Mouse (Mus musculus) cerebellum, adult 2 months (tissue): Measurements from ENCODE around the gene Mpp3. TPM values are rescaled to one million over a fixed set of nuclear protein-coding genes. Genes with fewer than 3 reads are reported as not detected.

Experiments used
- DNase-seq, 2 experiments: peaks; one replicate each; pipeline ENCODE4 v3.0.0; 2021
- H3K27ac ChIP-seq: fragments of 200-500 bp; 2 replicates; pipeline ENCODE4 v1.5.1; 2012; ENCODE audit warnings: low read length, control low read depth, inconsistent platforms; ENCODE audit not compliant: insufficient read depth
- H3K27me3 ChIP-seq: fragments of 200-500 bp; 2 replicates; pipeline ENCODE4 v1.6.1; 2012; ENCODE audit warnings: inconsistent platforms, mild to moderate bottlenecking, low read length, moderate library complexity; ENCODE audit not compliant: control insufficient read depth, insufficient read depth
- H3K4me1 ChIP-seq: fragments of 200-500 bp; 2 replicates; pipeline ENCODE4 v1.6.1; 2011; ENCODE audit warnings: low read length; ENCODE audit not compliant: control insufficient read depth, insufficient read depth
- H3K4me3 ChIP-seq: fragments of 200-500 bp; replicated peaks from 2 replicates; pipeline ENCODE3; 2011; ENCODE audit warnings: mild to moderate bottlenecking, low read depth, low read length, control low read depth; ENCODE audit not compliant: insufficient read depth
- CTCF ChIP-seq: fragments of 200-500 bp; IDR thresholded peaks from 2 replicates; pipeline ENCODE4 v1.5.1; 2011; ENCODE audit warnings: low read depth, mild to moderate bottlenecking, control low read depth, low read length, moderate library complexity, borderline replicate concordance; ENCODE audit not compliant: insufficient read depth
- POLR2A ChIP-seq: fragments of 200-500 bp; IDR thresholded peaks from 2 replicates; pipeline ENCODE4 v1.6.1; 2011; ENCODE audit warnings: low read length, control low read depth, borderline replicate concordance; ENCODE audit not compliant: insufficient read depth
- WGBS: fragments of 180-500 bp; shearing (Covaris S2); methylation state at CpG from one replicate; pipeline ENCODE4 v1.1.7; 2018; 5-methylcytosine and 5-hydroxymethylcytosine counted together
- polyA plus RNA-seq: library from polyadenylated mRNA; depleted of rRNA; stranded (reverse); fragments of >200 nt; gene quantifications from 2 replicates; pipeline ENCODE4 v1.2.3, GENCODE M21; 2012

The Mpp3 gene
- polyA plus RNA-seq, 1 experiment: 158 TPM

GRCm38 (mm10) chr11:102026694-102027360, 1.4 kb downstream of the Mpp3 start:
- peak; percentile 90 to 91 for DNase-seq
- WGBS: under 1% methylated on average over 59 of the region's 73 CpGs
- Histone ChIP-seq H3K4me3 (peak overlapping the region; percentile 74), H3K27me3 (no peaks in the 10 kb centered on the region), H3K4me1 (peaks cover 31% of the 10 kb centered on the region), H3K27ac (peak overlapping the region; percentile 87)
- TF ChIP-seq CTCF: no peak
- TF ChIP-seq POLR2A: peak; percentile 81

- Histone ChIP-seq H3K27me3 (no peaks in the 10 kb centered on the region), H3K4me3 (peak overlapping the region; percentile 74), H3K4me1 (peaks cover 36% of the 10 kb centered on the region), H3K27ac (peak overlapping the region; percentile 87)
- WGBS: 1% methylated on average over 23 of the region's 23 CpGs
- TF ChIP-seq CTCF: no peak
- no peak for TF ChIP-seq POLR2A
- peak in 1 of 2 experiments; percentile 55 for DNase-seq
Measured at GRCm38 (mm10) chr11:102025991-102026660, 2.1 kb downstream of the Mpp3 start.

DNA sequence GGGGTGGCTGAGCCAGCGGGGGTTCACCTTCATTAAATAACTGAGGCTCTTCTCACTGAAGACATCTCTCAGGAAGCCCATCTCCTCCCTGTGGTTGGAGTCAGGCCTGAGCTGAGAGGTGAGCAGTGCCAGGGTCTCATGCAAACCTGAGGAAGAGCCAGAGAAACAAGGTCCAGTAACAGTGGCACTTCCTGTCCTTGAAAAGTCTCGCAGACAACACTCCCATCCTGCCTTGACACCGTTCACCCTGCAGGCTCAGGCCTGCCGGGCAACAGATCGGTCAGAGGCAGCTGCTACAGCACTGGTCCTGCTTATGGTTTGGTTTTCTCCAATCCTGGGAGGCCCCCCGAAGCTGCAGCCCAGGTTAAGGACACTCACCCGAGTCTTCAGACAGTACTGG, 2.9 kb downstream of the Mpp3 start:
- DNase-seq: peak; percentile 53 to 61
- TF ChIP-seq CTCF (no peak), POLR2A (no peak)
- Histone ChIP-seq H3K27ac (peak overlapping the region; percentile 87), H3K27me3 (no peaks in the 10 kb centered on the region), H3K4me3 (peak overlapping the region; percentile 74), H3K4me1 (peaks cover 37% of the 10 kb centered on the region)
- 8% methylated on average over 7 of the region's 7 CpGs for WGBS

DNA sequence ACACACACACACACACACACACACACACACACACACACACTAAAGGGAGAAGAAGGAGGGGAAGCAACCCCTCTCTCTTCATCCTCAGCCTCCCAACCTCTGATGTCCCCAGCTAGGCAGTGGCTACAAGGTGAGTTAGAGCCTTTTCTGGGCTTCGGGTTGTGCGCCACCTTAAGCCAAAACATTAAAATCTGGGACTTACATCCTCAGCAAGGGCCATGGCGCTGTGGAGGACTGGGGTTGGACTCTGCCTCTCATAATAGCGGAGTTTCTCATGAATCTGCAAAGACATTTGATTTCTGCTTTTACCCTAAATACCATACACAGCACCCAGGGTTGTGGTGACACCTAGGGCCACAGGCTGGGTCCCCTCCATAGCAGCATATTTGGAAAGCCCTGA, 3.4 kb downstream of the Mpp3 start:
- H3K27ac ChIP-seq: peak overlapping the region; percentile 87
- H3K4me1 ChIP-seq: peaks cover 37% of the 10 kb centered on the region
- WGBS: 10% methylated on average over 4 of the region's 4 CpGs
- H3K27me3 ChIP-seq: no peaks in the 10 kb centered on the region
- TF ChIP-seq POLR2A (no peak), CTCF (no peak)
- peak in 1 of 2 experiments; percentile 52 for DNase-seq
- peak overlapping the region; percentile 74 for H3K4me3 ChIP-seq

DNA sequence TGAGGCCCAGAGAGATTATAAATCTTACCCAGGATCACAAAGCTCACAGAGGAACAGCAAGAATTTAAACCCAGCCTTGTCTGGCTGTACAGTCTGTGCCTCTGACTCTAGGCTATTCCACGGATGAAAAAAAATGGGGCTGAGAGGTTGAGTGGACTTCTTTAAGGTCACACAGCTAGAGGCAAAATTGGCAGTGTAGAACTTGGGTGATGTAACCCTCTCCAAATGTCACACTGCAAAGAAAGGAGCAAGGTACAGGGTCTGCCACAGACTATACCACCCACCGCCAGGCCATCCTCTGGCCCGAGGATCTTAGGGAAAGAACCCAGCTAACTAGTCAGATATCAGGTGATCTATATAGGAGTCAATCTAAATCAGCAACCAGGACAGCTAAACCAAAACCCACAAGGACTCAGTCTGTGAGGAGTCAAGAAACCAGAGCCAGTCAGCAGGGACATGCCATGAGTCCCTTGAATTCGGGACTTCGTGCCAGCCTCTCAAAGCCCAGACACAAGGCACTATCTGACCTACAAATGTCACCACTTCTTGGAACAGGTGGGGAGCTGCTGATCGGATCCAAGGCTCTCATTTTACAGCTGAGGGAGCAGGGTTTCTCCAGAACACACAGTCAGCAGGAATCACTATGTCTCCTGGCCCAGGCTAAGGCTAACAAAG, 4.0 kb downstream of the Mpp3 start:
- 11% methylated on average over 6 of the region's 6 CpGs for WGBS
- DNase-seq: peak; percentile 85 to 96
- Histone ChIP-seq H3K27ac (peak overlapping the region; percentile 87), H3K4me1 (peaks cover 42% of the 10 kb centered on the region), H3K4me3 (peak overlapping the region; percentile 74), H3K27me3 (no peaks in the 10 kb centered on the region)
- peak; percentile 23; the same call in 1 of the 2 replicates for TF ChIP-seq POLR2A
- no peak for TF ChIP-seq CTCF

GRCm38 (mm10) chr11:102023406-102023805, 4.9 kb downstream of the Mpp3 start:
- H3K4me1 ChIP-seq: peaks cover 50% of the 10 kb centered on the region
- TF ChIP-seq CTCF (no peak), POLR2A (no peak)
- H3K27me3 ChIP-seq: no peaks in the 10 kb centered on the region
- 22% methylated on average over 13 of the region's 13 CpGs for WGBS
- H3K27ac ChIP-seq: peak overlapping the region; percentile 79
- DNase-seq: no peak
- peak overlapping the region; percentile 47 for H3K4me3 ChIP-seq

GRCm38 (mm10) chr11:102021196-102021595, 7.1 kb downstream of the Mpp3 start:
- H3K27me3 ChIP-seq: no peaks in the 10 kb centered on the region
- WGBS: 21% methylated on average over 5 of the region's 5 CpGs
- no peak overlapping the region for H3K27ac ChIP-seq
- TF ChIP-seq POLR2A: no peak
- no peak for TF ChIP-seq CTCF
- no peak overlapping the region for H3K4me3 ChIP-seq
- peak in 1 of 2 experiments; percentile 69 for DNase-seq
- peaks cover 48% of the 10 kb centered on the region for H3K4me1 ChIP-seq
